Mouse (Mus musculus) lung, embryonic 14.5 days (tissue): ENCODE measurements at regions not wholly inside any gene's neighbourhood (a gene's known extent, or its start where the extent isn't known, plus 50 kb on each side); places are given as distances from the start of the nearest gene placed in this dataset.
"Not testable (repeated sequence)": the region's sequence is repeated elsewhere in the genome, so short reads cannot be mapped to it uniquely, and the experiment has no call there.

Source experiments
- ATAC-seq: fragments of 200-750 bp; cut with Nextera tagmentation; 2 replicates; pipeline ENCODE4 v1.8.0; 2017; ENCODE audit warnings: mild to moderate bottlenecking, moderate TSS enrichment, moderate library complexity; ENCODE audit not compliant: insufficient read depth
- DNase-seq: peaks from one replicate; pipeline ENCODE4 v3.0.0-alpha.2; 2015
- H3K27ac ChIP-seq: fragments of 300-500 bp; sonication (generic); 2 replicates; pipeline ENCODE4 v1.5.1; 2014; ENCODE audit warnings: low read depth, mild to moderate bottlenecking, moderate library complexity
- H3K27me3 ChIP-seq: fragments of 300-500 bp; sonication (generic); 2 replicates; pipeline ENCODE4 v1.6.1; 2014; ENCODE audit warnings: low read length, control low read depth; ENCODE audit not compliant: insufficient read depth
- H3K36me3 ChIP-seq: fragments of 300-500 bp; sonication (generic); 2 replicates; pipeline ENCODE4 v1.6.1; 2014; ENCODE audit warnings: control low read depth; ENCODE audit not compliant: insufficient read depth
- H3K4me1 ChIP-seq: fragments of 300-500 bp; sonication (generic); 2 replicates; pipeline ENCODE4 v1.6.1; 2014; ENCODE audit warnings: antibody characterized with exemption, control low read depth; ENCODE audit not compliant: insufficient read depth
- H3K4me2 ChIP-seq: fragments of 300-500 bp; sonication (generic); 2 replicates; pipeline ENCODE4 v1.6.1; 2014; ENCODE audit warnings: mild to moderate bottlenecking
- H3K4me3 ChIP-seq: fragments of 300-500 bp; sonication (generic); 2 replicates; pipeline ENCODE4 v1.5.1; 2014; ENCODE audit warnings: low read depth, low read length
- H3K9ac ChIP-seq: fragments of 300-500 bp; sonication (generic); 2 replicates; pipeline ENCODE4 v1.6.1; 2014
- H3K9me3 ChIP-seq: fragments of 300-500 bp; sonication (generic); 2 replicates; pipeline ENCODE4 v1.6.1; 2016; ENCODE audit warnings: low read depth, low read length, control low read depth
- CTCF ChIP-seq: IDR thresholded peaks from 2 replicates; pipeline ENCODE4 v1.5.1; 2016; ENCODE audit warnings: antibody characterized with exemption, low read depth
- WGBS: fragments of 180-500 bp; shearing (Covaris S2); extraction: QIAGEN DNeasy Blood & Tissue Kit; methylation state at CpG from one replicate; pipeline ENCODE4 v1.1.7; 2014; 5-methylcytosine and 5-hydroxymethylcytosine counted together

DNA sequence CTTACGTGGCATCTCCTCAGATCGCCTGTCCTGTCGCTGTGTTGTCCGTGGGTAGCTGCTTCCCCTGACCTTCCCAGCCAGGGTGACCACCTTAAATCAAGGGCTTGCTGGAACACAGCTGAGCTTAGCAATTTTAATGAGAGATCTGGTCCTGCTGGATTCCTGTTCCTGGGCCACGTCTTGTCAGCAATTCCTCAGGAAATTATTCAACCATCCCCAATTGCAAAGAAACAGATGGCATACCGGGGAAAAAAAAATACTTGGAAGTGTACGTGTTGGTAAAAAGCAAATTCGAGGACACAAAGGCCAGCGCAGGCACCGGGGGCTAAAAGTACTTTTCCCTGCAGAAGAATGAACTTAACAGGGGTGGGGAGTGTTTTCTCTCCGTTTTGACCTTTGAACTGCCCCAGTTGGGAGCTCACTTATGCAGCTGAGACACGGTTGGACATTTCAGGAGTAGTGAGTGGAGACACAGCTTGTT, 107.0 kb upstream of the Rhobtb1 start:
- Histone ChIP-seq H3K9ac (no peak overlapping the region), H3K27ac (no peak overlapping the region), H3K4me1 (0 out of 2 replicates have a peak, but pooled peaks cover 7% of the 10 kb centered on the region), H3K27me3 (no peaks in the 10 kb centered on the region), H3K4me2 (0 out of 2 replicates have a peak overlapping the region, but pooled peaks have one; percentile 3), H3K36me3 (no peaks in the 10 kb centered on the region), H3K4me3 (no peak overlapping the region), H3K9me3 (no peaks in the 10 kb centered on the region)
- TF ChIP-seq CTCF, result no peak
- DNase-seq (peak; percentile 11), ATAC-seq (no peak)
- 39% methylated on average over 12 of the region's 12 CpGs for WGBS

DNA sequence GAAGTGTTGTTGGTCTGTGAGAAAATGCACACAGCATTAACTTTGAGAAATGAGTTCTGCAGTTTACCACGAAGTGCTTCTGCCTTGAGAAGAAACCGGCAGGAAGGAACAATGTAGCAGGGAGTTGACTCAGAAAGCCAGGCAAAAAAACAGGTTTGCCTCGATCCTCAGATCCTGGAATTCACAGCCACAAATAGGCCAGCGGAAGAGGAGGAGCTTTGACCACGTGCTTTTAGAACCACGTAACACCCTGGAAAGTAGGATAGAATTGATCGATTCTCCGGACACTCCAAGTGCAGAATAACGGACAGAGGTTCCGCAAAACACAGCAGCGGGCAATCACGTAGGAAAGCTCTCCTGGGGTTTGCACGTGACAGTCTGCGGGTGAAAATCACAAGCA, 106.0 kb upstream of the Rhobtb1 start:
- DNase-seq (peak; percentile 18), ATAC-seq (no peak)
- Histone ChIP-seq H3K27me3 (no peaks in the 10 kb centered on the region), H3K4me1 (0 out of 2 replicates have a peak, but pooled peaks cover 7% of the 10 kb centered on the region), H3K27ac (no peak overlapping the region), H3K4me2 (no peak overlapping the region), H3K36me3 (no peaks in the 10 kb centered on the region), H3K9ac (no peak overlapping the region), H3K4me3 (no peak overlapping the region), H3K9me3 (0 out of 2 replicates have a peak, but pooled peaks cover 3% of the 10 kb centered on the region)
- 65% methylated on average over 14 of the region's 14 CpGs for WGBS
- no peak for TF ChIP-seq CTCF

DNA sequence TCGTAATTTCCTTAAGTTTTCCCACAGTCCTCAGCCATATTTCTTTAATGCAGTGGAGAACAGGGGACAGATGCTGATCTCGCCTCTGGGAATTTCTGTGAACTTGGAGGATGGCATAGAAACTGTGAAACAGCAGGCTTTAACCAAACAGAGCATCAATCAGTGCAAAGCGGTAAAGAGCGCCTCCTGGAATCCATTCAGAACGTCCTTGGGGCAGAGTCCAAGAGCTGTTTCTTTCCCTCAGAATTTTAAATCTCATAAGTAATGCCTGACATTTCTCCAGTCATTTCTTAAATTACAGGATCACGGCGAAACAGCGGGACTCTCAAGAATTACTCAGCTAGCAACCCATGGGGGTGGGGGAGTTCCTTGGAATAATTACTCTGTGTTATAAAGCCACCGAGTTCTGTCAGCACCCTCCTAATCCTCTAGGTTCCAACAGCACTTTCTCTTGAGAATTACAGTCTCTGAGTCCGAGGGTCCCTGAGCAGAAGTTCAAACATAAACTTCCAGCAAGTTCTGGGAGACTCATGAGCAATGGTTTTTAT, 105.2 kb upstream of the Rhobtb1 start:
- peak; percentile 63 for DNase-seq
- WGBS, result 26% methylated on average over 10 of the region's 10 CpGs
- Histone ChIP-seq H3K36me3 (no peaks in the 10 kb centered on the region), H3K4me1 (0 out of 2 replicates have a peak, but pooled peaks cover 7% of the 10 kb centered on the region), H3K9ac (no peak overlapping the region), H3K27ac (no peak overlapping the region), H3K4me3 (no peak overlapping the region), H3K9me3 (0 out of 2 replicates have a peak, but pooled peaks cover 3% of the 10 kb centered on the region), H3K27me3 (no peaks in the 10 kb centered on the region), H3K4me2 (no peak overlapping the region)
- no peak for ATAC-seq
- TF ChIP-seq CTCF, result no peak; the same call in 1 of the 2 replicates

DNA sequence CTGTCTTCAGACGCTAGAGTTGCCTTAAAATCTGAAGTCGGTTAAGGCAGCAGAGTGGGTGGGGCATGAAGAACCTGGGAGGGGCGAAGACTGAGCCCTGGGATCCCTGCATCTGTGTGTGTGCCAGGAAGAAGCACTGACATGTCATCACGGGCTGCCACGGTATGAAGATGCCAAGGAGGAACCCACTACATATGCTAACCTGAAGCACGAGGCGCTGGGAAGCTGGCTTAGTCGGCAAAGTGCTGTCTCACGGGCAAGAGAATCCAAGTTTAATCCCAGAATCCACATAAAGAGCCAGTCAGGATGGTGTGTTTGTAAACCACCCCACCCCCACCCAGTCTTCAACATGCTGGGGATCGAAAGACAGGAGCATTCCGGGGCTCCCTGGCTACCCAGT, 73.2 kb upstream of the Rhobtb1 start:
- Histone ChIP-seq H3K9ac (no peak overlapping the region), H3K36me3 (no peaks in the 10 kb centered on the region), H3K4me1 (no peaks in the 10 kb centered on the region), H3K27me3 (no peaks in the 10 kb centered on the region), H3K4me3 (no peak overlapping the region), H3K9me3 (no peaks in the 10 kb centered on the region), H3K4me2 (no peak overlapping the region), H3K27ac (no peak overlapping the region)
- DNase-seq (no peak), ATAC-seq (no peak)
- no peak for TF ChIP-seq CTCF
- whole genome bisulfite sequencing, result 68% methylated on average over 11 of the region's 11 CpGs

DNA sequence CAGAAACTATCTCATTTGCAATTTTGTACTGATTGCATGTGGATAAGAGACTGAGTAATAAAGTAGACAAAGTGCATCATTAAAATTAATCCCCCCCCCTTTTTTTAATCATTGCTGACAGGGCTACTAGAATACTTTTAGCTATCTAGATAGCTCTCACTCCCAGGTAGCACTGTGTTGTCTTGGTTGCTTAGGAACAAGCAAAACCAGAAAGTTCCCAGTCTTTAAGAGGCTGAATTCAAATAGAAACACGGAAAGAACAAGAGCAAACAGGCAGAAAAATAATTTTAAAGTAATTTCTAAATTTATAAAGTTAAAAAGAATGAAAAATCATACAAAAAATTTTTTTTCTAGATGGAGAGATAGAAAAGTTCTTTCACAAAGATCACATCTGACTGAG, 65.0 kb upstream of the Rhobtb1 start:
- no peak for TF ChIP-seq CTCF
- ATAC-seq (no peak), DNase-seq (no peak)
- Histone ChIP-seq H3K9ac (no peak overlapping the region), H3K9me3 (no peaks in the 10 kb centered on the region), H3K4me2 (no peak overlapping the region), H3K4me1 (no peaks in the 10 kb centered on the region), H3K27me3 (no peaks in the 10 kb centered on the region), H3K27ac (no peak overlapping the region), H3K4me3 (no peak overlapping the region), H3K36me3 (no peaks in the 10 kb centered on the region)
- 57% methylated on average over 1 of the region's 1 CpGs for WGBS

DNA sequence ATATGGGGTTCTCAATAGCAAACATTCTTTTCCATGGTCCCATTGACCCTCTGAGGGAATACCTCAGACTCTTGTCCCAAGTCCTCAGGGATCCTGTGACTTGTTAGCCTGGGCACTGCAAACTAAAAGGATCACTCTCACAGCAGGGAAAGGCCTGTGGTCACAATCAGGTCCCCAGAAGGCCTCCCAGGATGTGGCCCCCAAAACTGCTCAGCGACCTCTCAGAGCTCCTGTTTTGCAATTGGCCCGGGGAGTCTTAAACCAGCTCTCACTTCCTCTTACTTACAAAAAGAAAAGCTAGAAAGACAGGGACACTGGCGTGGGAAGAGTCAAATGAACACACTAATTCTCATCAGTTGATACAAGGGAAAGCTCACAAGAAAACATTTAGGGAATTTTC, 59.4 kb upstream of the Rhobtb1 start:
- Histone ChIP-seq H3K4me2 (no peak overlapping the region), H3K9ac (no peak overlapping the region), H3K36me3 (no peaks in the 10 kb centered on the region), H3K4me3 (no peak overlapping the region), H3K27ac (no peak overlapping the region), H3K9me3 (no peaks in the 10 kb centered on the region), H3K27me3 (no peaks in the 10 kb centered on the region), H3K4me1 (no peaks in the 10 kb centered on the region)
- ATAC-seq (no peak), DNase-seq (no peak)
- no peak for TF ChIP-seq CTCF
- WGBS, result 64% methylated on average over 3 of the region's 3 CpGs

DNA sequence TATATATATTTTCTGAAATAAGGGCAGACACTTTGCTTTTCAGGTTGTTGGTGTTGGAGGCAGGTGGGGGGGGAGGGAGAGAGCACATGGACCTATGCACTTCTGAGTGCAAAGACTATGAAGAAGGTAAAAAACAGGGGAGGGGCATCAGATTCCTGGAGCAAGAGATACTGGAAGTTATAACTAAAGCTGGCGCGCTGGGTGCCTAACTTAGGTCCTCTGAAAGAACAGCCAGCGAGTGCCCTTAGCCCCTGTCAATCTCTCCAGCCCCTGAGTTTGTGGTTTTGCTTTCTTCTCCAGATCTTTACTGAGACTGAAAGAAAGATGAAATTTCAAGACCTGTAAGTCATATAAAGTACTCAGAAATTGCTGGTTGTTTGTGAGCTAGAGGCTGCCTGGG, 51.2 kb upstream of the Rhobtb1 start:
- Histone ChIP-seq H3K36me3 (no peaks in the 10 kb centered on the region), H3K9ac (no peak overlapping the region), H3K27ac (no peak overlapping the region), H3K9me3 (no peaks in the 10 kb centered on the region), H3K4me2 (no peak overlapping the region), H3K4me3 (no peak overlapping the region), H3K27me3 (no peaks in the 10 kb centered on the region), H3K4me1 (peaks cover 6% of the 10 kb centered on the region; the same call in 1 of the 2 replicates)
- 79% methylated on average over 3 of the region's 3 CpGs for WGBS
- TF ChIP-seq CTCF, result no peak
- ATAC-seq (no peak), DNase-seq (no peak)

DNA sequence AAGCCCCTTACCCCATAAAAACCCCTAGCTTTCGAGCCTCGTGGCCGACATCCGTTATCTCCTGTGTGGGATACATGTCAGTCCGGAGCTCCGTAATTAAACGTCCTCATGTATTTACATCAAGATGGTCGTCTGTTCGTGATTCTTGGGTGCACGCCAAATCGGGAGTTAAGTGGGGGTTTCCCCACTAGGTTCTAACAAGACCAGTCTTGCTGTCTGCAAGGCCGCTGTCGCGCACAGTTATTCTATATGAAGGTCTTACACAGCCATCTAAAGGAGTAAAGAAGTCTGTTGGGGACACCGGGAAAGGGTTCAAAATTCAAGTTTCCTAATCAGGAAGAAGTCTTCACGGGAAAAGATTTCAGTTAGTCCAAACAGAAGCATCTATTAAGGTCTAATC, 50.5 kb upstream of the Rhobtb1 start:
- DNase-seq, result peak; percentile 42
- not testable (repeated sequence) for H3K27ac ChIP-seq, H3K4me3 ChIP-seq, H3K4me1 ChIP-seq, H3K27me3 ChIP-seq, H3K36me3 ChIP-seq, H3K9me3 ChIP-seq, ATAC-seq, H3K4me2 ChIP-seq, H3K9ac ChIP-seq
- WGBS, result 51% methylated on average over 16 of the region's 16 CpGs
